Mouse (Mus musculus): ENCODE measurements around the gene Fbxl5. TPM values are rescaled to one million over a fixed set of nuclear protein-coding genes. Genes with fewer than 3 reads are reported as not detected.

Fbxl5 gene
- polyA plus RNA-seq, 1 experiment from 2014 or later: 61.6 TPM

- no peak overlapping the region for H3K27ac ChIP-seq (replicated peaks; ENCODE audit: low read depth, low read length)
- H3K9ac ChIP-seq (ENCODE audit: low read depth, low read length): no peak overlapping the region
- DNase-seq (ENCODE audit: low spot score) (peak; percentile 15), ATAC-seq (ENCODE audit: low read depth) (no peak)
- H3K4me2 ChIP-seq (ENCODE audit: low read depth, low read length): no peak overlapping the region
- H3K4me3 ChIP-seq (ENCODE audit: low read depth, low read length): no peak overlapping the region
- H3K9me3 ChIP-seq (ENCODE audit: control insufficient read depth, low read length): no peaks in the 10 kb centered on the region
- H3K27me3 ChIP-seq (replicated peaks; ENCODE audit: control insufficient read depth, insufficient read depth, low read length): no peaks in the 10 kb centered on the region
- WGBS: 50% methylated on average over 5 of the region's 5 CpGs
- H3K4me1 ChIP-seq (ENCODE audit: control insufficient read depth, insufficient read depth, low read length): no peaks in the 10 kb centered on the region
- H3K36me3 ChIP-seq (ENCODE audit: control insufficient read depth, insufficient read depth, low read length): peaks cover 56% of the 10 kb centered on the region
These were observed 99.6 kb downstream of the Fbxl5 start for GRCm38 (mm10) chr5:43721538-43722451.

DNA sequence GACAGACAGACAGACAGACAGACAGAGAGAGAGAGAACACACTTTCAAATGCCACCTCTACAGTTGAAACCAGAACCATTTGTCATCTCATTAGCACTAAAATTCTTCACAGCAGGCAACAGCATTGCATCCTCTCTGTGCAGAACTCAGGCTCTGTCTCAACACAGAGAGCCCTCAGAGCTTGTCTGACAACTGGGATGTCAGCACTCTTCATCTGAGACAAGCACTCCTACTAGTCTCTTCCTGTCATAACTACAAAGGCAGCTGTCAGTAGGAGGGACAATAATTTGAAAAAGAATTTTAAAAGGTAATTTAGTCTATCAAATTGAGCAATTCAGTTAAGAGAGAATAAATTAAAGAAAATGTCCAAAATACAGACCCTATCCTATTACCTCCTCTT lies 122.2 kb downstream of the Fbxl5 start:
- ATAC-seq (ENCODE audit: low read depth) (no peak), DNase-seq (ENCODE audit: low spot score) (no peak)
- Histone ChIP-seq H3K27me3 (replicated peaks; ENCODE audit: control insufficient read depth, insufficient read depth, low read length) (no peaks in the 10 kb centered on the region), H3K4me2 (ENCODE audit: low read depth, low read length) (no peak overlapping the region), H3K9me3 (ENCODE audit: control insufficient read depth, low read length) (no peaks in the 10 kb centered on the region), H3K36me3 (ENCODE audit: control insufficient read depth, insufficient read depth, low read length) (peaks cover 85% of the 10 kb centered on the region), H3K27ac (replicated peaks; ENCODE audit: low read depth, low read length) (no peak overlapping the region), H3K4me3 (ENCODE audit: low read depth, low read length) (no peak overlapping the region), H3K4me1 (ENCODE audit: control insufficient read depth, insufficient read depth, low read length) (no peaks in the 10 kb centered on the region), H3K9ac (ENCODE audit: low read depth, low read length) (no peak overlapping the region)

DNA sequence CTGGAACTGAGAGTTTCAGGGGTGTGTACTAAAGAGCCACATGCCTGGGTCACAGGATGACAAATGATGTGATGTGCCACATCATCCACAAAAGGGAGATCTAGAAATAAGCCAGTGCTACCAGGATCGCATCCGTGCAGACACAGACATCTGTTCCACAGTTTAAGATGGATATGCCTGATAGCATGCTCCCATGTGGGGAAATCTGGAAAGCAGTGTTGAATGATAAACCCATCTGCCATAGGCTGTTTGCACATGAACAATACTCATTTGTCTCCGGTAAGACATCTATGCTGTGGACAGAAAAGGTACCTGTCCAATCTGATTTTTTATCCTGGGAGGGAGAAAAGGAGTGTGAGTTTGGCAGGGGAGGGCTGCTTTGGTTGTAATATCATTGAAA lies 124.3 kb downstream of the Fbxl5 start:
- Histone ChIP-seq H3K9ac (ENCODE audit: low read depth, low read length) (no peak overlapping the region), H3K4me2 (ENCODE audit: low read depth, low read length) (no peak overlapping the region), H3K27me3 (replicated peaks; ENCODE audit: control insufficient read depth, insufficient read depth, low read length) (no peaks in the 10 kb centered on the region), H3K4me1 (ENCODE audit: control insufficient read depth, insufficient read depth, low read length) (no peaks in the 10 kb centered on the region), H3K9me3 (ENCODE audit: control insufficient read depth, low read length) (no peaks in the 10 kb centered on the region), H3K36me3 (ENCODE audit: control insufficient read depth, insufficient read depth, low read length) (peaks cover 74% of the 10 kb centered on the region), H3K4me3 (ENCODE audit: low read depth, low read length) (no peak overlapping the region), H3K27ac (replicated peaks; ENCODE audit: low read depth, low read length) (no peak overlapping the region)
- ATAC-seq (ENCODE audit: low read depth) (no peak), DNase-seq (ENCODE audit: low spot score) (no peak)
- WGBS: 76% methylated on average over 3 of the region's 3 CpGs

Other genes starting within 250 kb of the Fbxl5 start
- gene Cc2d2a, start 159.3 kb downstream of the Fbxl5 start, polyA plus RNA-seq (2014; fragmentation: Nextera tagmentation; extraction: Ambion mirVana): 8.7 and 9.0 TPM in 2 replicates
- gene Bst1, start 2.8 kb downstream of the Fbxl5 start, polyA plus RNA-seq (2014; fragmentation: Nextera tagmentation; extraction: Ambion mirVana): 0.14 and 0.47 TPM in 2 replicates
- 7.8 and 9.1 TPM in 2 replicates for gene Cd38, start 46.9 kb upstream of the Fbxl5 start, polyA plus RNA-seq (2014; fragmentation: Nextera tagmentation; extraction: Ambion mirVana)
- not detected in 2 replicates for gene Gm7879, start 91.5 kb upstream of the Fbxl5 start, polyA plus RNA-seq (2014; fragmentation: Nextera tagmentation; extraction: Ambion mirVana)
- 41.9 and 43.4 TPM in 2 replicates for gene Fgfbp1, start 160.1 kb upstream of the Fbxl5 start, polyA plus RNA-seq (2014; fragmentation: Nextera tagmentation; extraction: Ambion mirVana)